Mouse (Mus musculus): ENCODE measurements around the gene Tkt. TPM values are rescaled to one million over a fixed set of nuclear protein-coding genes. Genes with fewer than 3 reads are reported as not detected.

The Tkt gene
- polyA plus RNA-seq, 1 experiment from 2014 or later = 358 TPM

DNA sequence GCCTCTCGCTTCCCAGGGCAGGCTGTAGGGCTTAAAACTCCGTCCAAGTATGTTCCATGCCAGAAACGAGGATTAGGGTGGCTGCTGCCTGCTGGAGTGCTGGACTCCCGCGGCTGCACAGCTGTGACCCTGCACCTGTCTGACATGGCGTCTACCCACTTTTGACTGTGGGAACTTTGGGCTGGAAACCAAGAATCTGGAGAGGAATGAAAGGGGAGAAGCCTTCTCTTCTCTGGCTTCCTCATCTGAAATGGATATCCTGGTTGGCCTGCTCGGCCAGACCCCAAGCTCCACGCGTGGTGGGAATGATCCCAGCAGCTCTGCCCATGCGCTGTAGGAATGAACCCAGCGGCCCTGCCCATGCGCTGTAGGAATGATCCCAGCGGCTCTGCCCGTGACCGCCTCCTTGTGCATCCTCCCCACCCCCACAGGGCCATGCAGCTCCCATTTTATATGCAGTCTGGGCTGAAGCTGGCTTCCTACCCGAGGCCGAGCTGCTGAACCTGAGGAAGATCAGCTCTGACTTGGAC is 11.2 kb downstream of the Tkt start:
- Histone ChIP-seq H3K9me3 (no peaks in the 10 kb centered on the region), H3K36me3 (peaks cover 39% of the 10 kb centered on the region), H3K4me1 (replicated peaks) (peaks cover 11% of the 10 kb centered on the region; the same call in 1 of the 2 replicates), H3K9ac (no peak overlapping the region), H3K4me2 (replicated peaks) (no peak overlapping the region), H3K4me3 (replicated peaks) (no peak overlapping the region), H3K27me3 (replicated peaks) (no peaks in the 10 kb centered on the region), H3K27ac (no peak overlapping the region)
- no peak for ATAC-seq
- 87% methylated on average over 17 of the region's 17 CpGs for WGBS

DNA sequence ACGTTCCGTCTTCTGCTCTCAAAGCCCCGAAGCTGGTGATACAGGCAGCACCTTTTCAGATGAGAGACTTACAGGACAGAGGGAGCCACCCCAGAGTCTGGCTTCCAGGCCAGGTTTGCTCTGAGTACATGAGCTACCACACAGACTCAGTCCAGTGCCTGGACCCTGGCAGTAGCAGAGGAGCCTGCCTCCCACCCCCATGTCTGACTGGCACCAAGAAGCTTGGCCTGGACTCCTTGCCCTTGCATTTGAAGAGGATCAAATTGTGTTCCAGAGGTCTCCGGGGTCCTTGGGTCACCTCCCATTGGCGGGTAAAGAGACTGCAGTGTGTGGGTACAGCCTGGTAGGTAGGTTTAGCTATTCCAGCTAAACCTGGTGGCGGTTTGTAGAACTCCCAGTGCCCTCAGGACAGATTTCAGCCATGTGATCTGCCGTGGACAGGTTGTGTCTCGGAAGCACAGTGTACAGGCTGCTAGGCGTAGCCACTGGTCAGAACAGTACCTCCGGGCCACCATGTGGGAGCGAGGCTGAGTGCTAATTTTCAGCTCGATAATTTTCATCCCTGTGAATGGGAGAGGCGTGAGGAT is 12.7 kb downstream of the Tkt start:
- Histone ChIP-seq H3K4me1 (replicated peaks) (peaks cover 11% of the 10 kb centered on the region; the same call in 1 of the 2 replicates), H3K9me3 (no peaks in the 10 kb centered on the region), H3K9ac (no peak overlapping the region), H3K36me3 (peaks cover 46% of the 10 kb centered on the region), H3K27ac (peak overlapping the region; percentile 86), H3K4me3 (replicated peaks) (no peak overlapping the region), H3K27me3 (replicated peaks) (no peaks in the 10 kb centered on the region), H3K4me2 (replicated peaks) (no peak overlapping the region)
- ATAC-seq = peak; percentile 23
- 89% methylated on average over 13 of the region's 13 CpGs for WGBS

DNA sequence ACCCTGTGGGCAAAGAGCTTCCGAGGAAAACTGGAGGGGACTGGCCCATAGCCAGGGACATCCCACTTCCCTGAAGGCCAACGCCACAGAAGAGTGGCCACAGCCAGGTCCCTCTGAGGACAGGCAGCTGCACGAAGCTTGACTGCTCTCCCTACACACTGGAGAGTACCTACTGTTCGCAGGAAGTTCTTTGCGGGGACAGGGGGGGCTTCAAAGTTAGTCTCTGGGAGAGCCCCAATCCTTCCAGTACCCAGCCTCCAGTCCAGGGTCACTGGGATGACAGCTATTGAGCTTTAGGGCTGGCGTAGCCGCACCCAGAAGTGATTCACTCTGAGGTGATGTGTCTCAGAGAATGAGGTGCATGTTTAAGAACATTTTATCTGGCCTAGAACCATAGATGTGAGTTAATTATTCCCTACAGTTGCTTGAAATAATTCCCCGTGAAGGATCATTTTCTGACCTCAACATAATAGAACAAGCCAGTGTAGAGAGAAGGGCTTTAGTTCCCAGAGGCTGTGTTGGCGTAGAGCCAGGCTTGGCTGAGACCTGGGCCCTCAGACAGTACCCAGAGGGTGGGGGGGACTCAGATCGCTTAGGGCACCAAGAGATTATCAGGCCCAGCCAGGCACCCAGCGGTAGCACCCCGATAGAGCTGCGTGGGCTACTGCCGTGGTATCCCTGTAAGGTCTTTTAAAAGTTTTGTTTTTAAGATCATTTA is 13.5 kb downstream of the Tkt start:
- peak overlapping the region; percentile 86 for H3K27ac ChIP-seq
- H3K27me3 ChIP-seq (replicated peaks) = no peaks in the 10 kb centered on the region
- H3K4me3 ChIP-seq (replicated peaks) = no peak overlapping the region
- H3K36me3 ChIP-seq = peaks cover 51% of the 10 kb centered on the region
- no peak overlapping the region for H3K4me2 ChIP-seq (replicated peaks)
- peak; percentile 90 for ATAC-seq
- H3K4me1 ChIP-seq (replicated peaks) = peaks cover 8% of the 10 kb centered on the region; the same call in 1 of the 2 replicates
- H3K9me3 ChIP-seq = no peaks in the 10 kb centered on the region
- no peak overlapping the region for H3K9ac ChIP-seq
- 67% methylated on average over 14 of the region's 14 CpGs for WGBS

DNA sequence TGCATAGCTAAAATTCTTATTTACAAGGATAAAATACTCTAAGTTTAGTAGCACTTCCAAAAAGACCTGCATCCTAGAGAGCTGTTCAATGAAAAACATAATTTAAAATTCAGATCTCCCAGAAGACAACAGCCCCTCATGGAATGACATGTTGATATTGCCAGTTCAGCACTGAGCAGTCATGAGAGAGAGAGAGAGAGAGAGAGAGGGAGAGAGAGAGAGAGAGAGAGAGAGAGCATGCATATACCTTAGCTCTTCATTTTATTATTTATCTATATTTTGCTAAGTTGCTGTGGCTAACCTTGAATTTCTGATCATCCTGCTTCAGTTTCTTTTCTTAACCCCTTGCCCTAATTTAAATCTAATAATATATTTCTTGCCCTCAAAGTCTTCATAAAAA is 14.2 kb downstream of the Tkt start:
- H3K4me1 ChIP-seq (replicated peaks) = peaks cover 8% of the 10 kb centered on the region; the same call in 1 of the 2 replicates
- no peak overlapping the region for H3K4me3 ChIP-seq (replicated peaks)
- no peak overlapping the region for H3K9ac ChIP-seq
- H3K27me3 ChIP-seq (replicated peaks) = no peaks in the 10 kb centered on the region
- no peak for ATAC-seq
- no peak overlapping the region for H3K4me2 ChIP-seq (replicated peaks)
- peaks cover 57% of the 10 kb centered on the region for H3K36me3 ChIP-seq
- no peak overlapping the region for H3K27ac ChIP-seq
- H3K9me3 ChIP-seq = no peaks in the 10 kb centered on the region

DNA sequence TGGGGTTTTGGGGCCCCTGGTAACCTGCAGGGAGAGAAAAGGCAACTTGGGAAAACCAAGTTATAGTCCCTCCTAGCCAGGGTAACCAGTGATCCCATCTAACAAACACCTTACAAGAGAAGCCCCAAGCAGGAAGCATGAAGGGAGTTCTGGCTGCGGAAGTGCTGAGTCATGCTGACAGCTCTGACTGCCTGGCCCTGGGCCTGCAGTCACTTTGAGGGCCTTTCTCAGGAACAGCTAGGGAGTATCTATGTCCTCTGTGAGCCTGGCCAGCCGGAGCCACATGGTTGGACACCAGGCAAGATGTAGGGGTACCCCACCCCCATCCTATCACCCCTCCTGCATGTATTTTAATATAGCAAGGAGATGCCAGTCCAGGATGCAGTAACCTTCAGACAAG is 16.3 kb downstream of the Tkt start:
- H3K27me3 ChIP-seq (replicated peaks) = no peaks in the 10 kb centered on the region
- H3K9ac ChIP-seq = no peak overlapping the region
- H3K27ac ChIP-seq = no peak overlapping the region
- H3K9me3 ChIP-seq = no peaks in the 10 kb centered on the region
- ATAC-seq = no peak
- 95% methylated on average over 2 of the region's 2 CpGs for WGBS
- H3K36me3 ChIP-seq = peaks cover 61% of the 10 kb centered on the region
- no peaks in the 10 kb centered on the region for H3K4me1 ChIP-seq (replicated peaks)
- H3K4me2 ChIP-seq (replicated peaks) = no peak overlapping the region
- H3K4me3 ChIP-seq (replicated peaks) = no peak overlapping the region

DNA sequence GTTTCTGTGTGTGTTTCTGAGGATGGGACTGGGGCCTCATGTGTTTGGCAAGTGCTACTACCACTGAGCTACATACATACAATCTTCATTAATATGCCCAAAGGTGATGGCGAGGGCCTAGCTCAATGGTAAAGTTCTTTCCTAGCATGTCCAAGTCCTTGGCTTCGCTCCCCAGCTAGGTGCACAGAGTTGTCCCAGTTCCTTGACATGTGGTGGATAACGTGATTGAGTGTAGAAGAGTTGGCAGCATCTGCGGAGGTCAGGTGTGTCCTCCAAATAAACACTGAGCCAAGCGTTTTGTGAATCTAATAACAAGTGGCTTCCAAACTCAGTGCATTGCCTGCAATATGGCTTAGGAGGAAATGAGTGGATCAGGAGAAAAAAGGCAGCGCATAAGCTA is 18.2 kb downstream of the Tkt start:
- H3K27ac ChIP-seq = no peak overlapping the region
- H3K36me3 ChIP-seq = peaks cover 60% of the 10 kb centered on the region
- H3K4me2 ChIP-seq (replicated peaks) = no peak overlapping the region
- H3K9ac ChIP-seq = no peak overlapping the region
- no peak for ATAC-seq
- WGBS = 87% methylated on average over 6 of the region's 6 CpGs
- no peaks in the 10 kb centered on the region for H3K4me1 ChIP-seq (replicated peaks)
- H3K9me3 ChIP-seq = no peaks in the 10 kb centered on the region
- no peak overlapping the region for H3K4me3 ChIP-seq (replicated peaks)
- no peaks in the 10 kb centered on the region for H3K27me3 ChIP-seq (replicated peaks)

DNA sequence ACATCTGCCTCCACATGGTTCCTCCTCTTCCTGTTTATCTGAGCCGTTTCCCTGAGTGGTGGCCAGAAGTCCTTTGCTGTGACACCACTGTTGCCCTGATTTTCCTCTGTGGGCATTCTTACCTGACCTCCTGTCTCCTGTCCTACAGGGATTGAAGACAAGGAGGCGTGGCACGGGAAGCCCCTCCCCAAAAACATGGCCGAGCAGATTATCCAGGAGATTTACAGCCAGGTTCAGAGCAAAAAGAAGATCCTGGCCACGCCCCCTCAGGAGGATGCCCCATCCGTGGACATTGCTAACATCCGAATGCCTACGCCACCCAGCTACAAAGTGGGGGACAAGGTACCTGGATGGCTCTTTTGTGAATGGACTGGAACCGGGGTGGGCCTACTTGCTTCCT is 19.9 kb downstream of the Tkt start:
- Histone ChIP-seq H3K4me3 (replicated peaks) (no peak overlapping the region), H3K27me3 (replicated peaks) (no peaks in the 10 kb centered on the region), H3K4me2 (replicated peaks) (no peak overlapping the region), H3K36me3 (peaks cover 75% of the 10 kb centered on the region), H3K27ac (no peak overlapping the region), H3K9ac (no peak overlapping the region), H3K4me1 (replicated peaks) (no peaks in the 10 kb centered on the region), H3K9me3 (no peaks in the 10 kb centered on the region)
- WGBS = 85% methylated on average over 9 of the region's 9 CpGs
- no peak for ATAC-seq

DNA sequence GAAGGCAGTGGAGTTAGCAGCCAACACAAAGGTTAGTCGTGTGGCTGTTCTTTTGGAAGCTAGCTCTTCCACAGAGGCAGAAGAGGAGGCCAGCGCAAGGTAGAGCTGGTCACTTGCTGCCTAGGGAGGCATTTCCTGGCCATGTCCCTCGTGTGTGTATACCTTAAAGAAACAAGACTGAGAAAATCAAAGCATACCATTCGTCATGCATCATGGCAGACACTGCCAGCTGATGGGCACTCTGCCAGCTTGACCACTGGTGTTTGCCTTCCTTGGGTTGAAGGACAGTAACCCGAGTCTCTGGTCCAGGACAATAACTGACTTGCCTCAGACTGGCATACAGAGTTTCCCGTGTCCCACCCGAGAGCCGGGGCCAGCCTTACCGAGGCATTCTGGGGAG is 22.1 kb downstream of the Tkt start:
- peaks cover 79% of the 10 kb centered on the region for H3K36me3 ChIP-seq
- ATAC-seq = no peak
- WGBS = 83% methylated on average over 9 of the region's 9 CpGs
- no peaks in the 10 kb centered on the region for H3K4me1 ChIP-seq (replicated peaks)
- no peak overlapping the region for H3K9ac ChIP-seq
- no peak overlapping the region for H3K4me2 ChIP-seq (replicated peaks)
- no peaks in the 10 kb centered on the region for H3K9me3 ChIP-seq
- H3K27ac ChIP-seq = no peak overlapping the region
- H3K27me3 ChIP-seq (replicated peaks) = no peaks in the 10 kb centered on the region
- H3K4me3 ChIP-seq (replicated peaks) = no peak overlapping the region

DNA sequence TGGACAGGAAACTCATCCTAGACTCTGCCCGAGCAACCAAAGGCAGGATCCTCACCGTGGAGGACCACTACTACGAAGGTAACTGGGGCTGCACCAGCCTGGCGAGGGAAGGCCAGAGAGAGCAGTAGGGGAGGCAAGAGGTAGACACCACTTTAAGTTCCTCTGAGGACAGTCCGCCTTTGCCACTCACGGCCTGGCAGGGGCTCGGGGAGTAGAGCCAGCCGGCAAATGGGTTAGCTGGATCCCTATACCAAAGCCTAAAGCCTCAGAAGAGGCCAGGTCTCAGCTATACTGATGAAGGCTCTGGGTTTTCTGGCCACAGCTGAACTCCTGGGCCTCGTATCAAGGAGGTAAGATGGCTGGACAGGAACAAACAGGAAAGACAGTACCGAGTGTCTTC is 24.1 kb downstream of the Tkt start:
- Histone ChIP-seq H3K36me3 (peaks cover 60% of the 10 kb centered on the region), H3K4me2 (replicated peaks) (no peak overlapping the region), H3K9me3 (no peaks in the 10 kb centered on the region), H3K4me1 (replicated peaks) (peaks cover 9% of the 10 kb centered on the region), H3K27ac (no peak overlapping the region), H3K4me3 (replicated peaks) (no peak overlapping the region), H3K27me3 (replicated peaks) (no peaks in the 10 kb centered on the region), H3K9ac (no peak overlapping the region)
- 89% methylated on average over 10 of the region's 10 CpGs for WGBS
- no peak for ATAC-seq

DNA sequence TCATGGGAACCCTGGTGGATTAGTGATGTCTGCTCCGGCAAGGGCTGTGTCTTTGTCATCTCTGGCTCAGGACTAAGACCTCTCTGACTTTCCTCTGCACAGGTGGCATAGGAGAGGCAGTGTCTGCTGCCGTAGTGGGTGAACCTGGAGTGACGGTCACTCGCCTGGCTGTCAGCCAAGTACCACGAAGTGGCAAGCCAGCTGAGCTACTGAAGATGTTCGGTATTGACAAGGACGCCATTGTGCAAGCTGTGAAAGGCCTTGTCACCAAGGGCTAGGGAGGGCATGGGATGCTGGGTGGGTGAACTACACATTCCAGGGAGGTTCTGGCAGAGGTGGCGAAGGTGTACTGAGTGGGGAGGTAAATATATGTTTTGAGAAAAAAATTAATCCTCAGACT is 25.1 kb downstream of the Tkt start:
- Histone ChIP-seq H3K4me2 (replicated peaks) (no peak overlapping the region), H3K27me3 (replicated peaks) (no peaks in the 10 kb centered on the region), H3K36me3 (peaks cover 55% of the 10 kb centered on the region), H3K9ac (no peak overlapping the region), H3K9me3 (no peaks in the 10 kb centered on the region), H3K4me1 (replicated peaks) (peaks cover 9% of the 10 kb centered on the region), H3K4me3 (replicated peaks) (no peak overlapping the region), H3K27ac (no peak overlapping the region)
- WGBS = 67% methylated on average over 8 of the region's 8 CpGs
- no peak for ATAC-seq

DNA sequence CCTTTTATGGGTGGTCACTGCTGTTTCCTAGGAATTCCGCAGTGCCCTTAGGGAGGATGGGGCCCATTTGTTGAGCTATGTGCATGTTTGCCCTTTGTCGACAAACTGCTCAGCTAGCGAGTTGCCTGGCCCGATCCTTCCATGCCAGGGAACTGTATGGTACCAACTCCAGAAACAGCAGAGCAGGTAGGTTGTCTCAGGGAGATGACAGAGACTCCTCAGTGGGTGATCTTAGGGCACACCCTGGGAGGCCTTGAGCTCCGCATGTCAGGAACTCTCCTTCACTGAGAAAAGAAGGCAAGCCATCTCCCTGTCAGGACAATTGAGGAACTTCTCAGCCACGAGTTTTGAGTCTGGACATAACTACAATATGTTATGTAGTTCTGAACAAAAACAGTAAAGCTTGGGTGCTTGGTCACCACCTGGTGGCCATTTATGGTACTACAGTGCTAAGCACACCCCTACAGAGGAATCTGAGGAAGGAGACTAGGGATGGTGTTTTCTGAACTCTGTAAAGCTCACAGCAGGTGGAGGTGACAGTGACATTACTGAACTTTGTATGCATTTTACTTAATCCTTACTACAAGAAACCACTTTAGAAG is 25.9 kb downstream of the Tkt start:
- Histone ChIP-seq H3K4me3 (replicated peaks) (no peak overlapping the region), H3K27ac (no peak overlapping the region), H3K36me3 (peaks cover 46% of the 10 kb centered on the region), H3K4me1 (replicated peaks) (peaks cover 9% of the 10 kb centered on the region), H3K4me2 (replicated peaks) (no peak overlapping the region), H3K27me3 (replicated peaks) (no peaks in the 10 kb centered on the region), H3K9me3 (no peaks in the 10 kb centered on the region), H3K9ac (no peak overlapping the region)
- 66% methylated on average over 6 of the region's 6 CpGs for WGBS
- peak; percentile 48; the same call in 1 of the 2 replicates for ATAC-seq

DNA sequence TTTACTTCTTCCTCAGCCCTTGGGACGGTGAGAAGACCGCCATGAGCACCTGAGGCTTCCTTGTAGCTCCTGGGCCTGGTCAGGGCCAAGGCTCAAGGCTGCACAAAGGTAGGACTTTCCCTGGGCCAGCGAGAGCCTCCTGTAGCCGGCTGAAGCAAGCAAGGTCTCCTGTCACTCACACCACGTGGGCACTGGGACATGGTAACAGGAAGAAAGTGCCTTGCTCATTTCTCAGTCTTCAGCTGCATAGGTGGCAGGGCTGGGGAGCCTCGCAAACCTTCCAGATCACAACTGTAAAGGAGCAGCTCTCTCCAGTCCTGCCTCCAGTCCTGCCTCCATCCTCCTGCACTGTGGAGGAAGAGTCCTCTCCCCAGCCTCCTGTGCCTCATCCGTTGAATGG is 27.6 kb downstream of the Tkt start:
- 64% methylated on average over 7 of the region's 7 CpGs for WGBS

More for the DNA sequence above, 27.6 kb downstream of the Tkt start:
- ATAC-seq = 0 out of 2 replicates have a peak, but pooled peaks have one; percentile 9
- no peaks in the 10 kb centered on the region for H3K27me3 ChIP-seq (replicated peaks)
- peaks cover 13% of the 10 kb centered on the region for H3K4me1 ChIP-seq (replicated peaks)
- no peak overlapping the region for H3K4me3 ChIP-seq (replicated peaks)
- 0 out of 2 replicates have a peak overlapping the region, but pooled peaks have one; percentile 26 for H3K9ac ChIP-seq
- peaks cover 31% of the 10 kb centered on the region for H3K36me3 ChIP-seq
- no peaks in the 10 kb centered on the region for H3K9me3 ChIP-seq
- H3K4me2 ChIP-seq (replicated peaks) = no peak overlapping the region
- no peak overlapping the region for H3K27ac ChIP-seq

All from intestine, embryonic 15.5 days (tissue).